Mouse (Mus musculus) stomach, embryonic 15.5 days (tissue): ENCODE measurements around the gene Arhgef28. TPM values are rescaled to one million over a fixed set of nuclear protein-coding genes. Genes with fewer than 3 reads are reported as not detected.

Experiments used
- ATAC-seq: fragments of 200-750 bp; cut with Nextera tagmentation; 2 replicates; pipeline ENCODE4 v1.8.0; 2017; ENCODE audit warnings: low read depth, moderate number of reproducible peaks, moderate TSS enrichment; ENCODE audit not compliant: insufficient read depth, low FRiP score
- H3K27ac ChIP-seq: fragments of 300-500 bp; sonication (generic); 2 replicates; pipeline ENCODE4 v1.5.1; 2015; ENCODE audit warnings: mild to moderate bottlenecking, inconsistent platforms
- H3K27me3 ChIP-seq: fragments of 300-500 bp; sonication (generic); replicated peaks from 2 replicates; pipeline ENCODE4 v1.6.1; 2015; ENCODE audit warnings: inconsistent platforms
- H3K36me3 ChIP-seq: fragments of 300-500 bp; sonication (generic); 2 replicates; pipeline ENCODE4 v1.6.1; 2015; ENCODE audit warnings: inconsistent platforms
- H3K4me1 ChIP-seq: fragments of 300-500 bp; sonication (generic); 2 replicates; pipeline ENCODE4 v1.6.1; 2015; ENCODE audit warnings: inconsistent platforms
- H3K4me2 ChIP-seq: fragments of 300-500 bp; sonication (generic); 2 replicates; pipeline ENCODE4 v1.6.1; 2015; ENCODE audit warnings: mild to moderate bottlenecking, inconsistent platforms
- H3K4me3 ChIP-seq: fragments of 300-500 bp; sonication (generic); replicated peaks from 2 replicates; pipeline ENCODE4 v1.5.1; 2015; ENCODE audit warnings: inconsistent platforms
- H3K9ac ChIP-seq: fragments of 300-500 bp; sonication (generic); 2 replicates; pipeline ENCODE4 v1.6.1; 2015; ENCODE audit warnings: inconsistent platforms
- H3K9me3 ChIP-seq: fragments of 300-500 bp; sonication (generic); 2 replicates; pipeline ENCODE4 v1.6.1; 2016; ENCODE audit warnings: inconsistent platforms
- WGBS: fragments of 180-500 bp; shearing (Covaris S2); methylation state at CpG from one replicate; pipeline ENCODE4 v1.1.7; 2015; 5-methylcytosine and 5-hydroxymethylcytosine counted together
- polyA plus RNA-seq: library from polyadenylated mRNA; unstranded; fragments of >200 nt; fragmentation: Nextera tagmentation; extraction: Ambion mirVana; gene quantifications from 2 replicates; pipeline ENCODE4 v1.2.1, GENCODE M21; 2015

The Arhgef28 gene
- polyA plus RNA-seq, 1 experiment from 2014 or later, result 23.7 TPM

DNA sequence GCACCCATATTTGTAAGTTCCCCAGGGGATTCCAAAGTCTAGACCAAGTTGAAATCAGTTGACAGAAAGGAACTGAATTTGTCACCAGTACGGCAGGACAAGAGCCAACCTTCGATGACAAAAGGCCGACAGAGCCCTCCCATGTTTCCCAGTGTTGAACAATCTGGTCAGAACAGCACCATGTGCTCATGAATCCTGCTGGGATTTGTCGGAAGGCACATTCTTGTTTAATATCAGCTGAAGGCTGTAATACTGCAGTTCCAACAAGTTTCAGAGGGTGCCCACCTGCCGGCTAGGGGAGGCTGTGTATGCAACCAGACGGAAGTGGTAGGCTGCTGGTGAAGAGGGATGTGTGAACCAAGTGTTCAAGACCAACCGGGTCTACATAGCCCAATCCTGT is 3.9 kb upstream of the Arhgef28 start:
- no peak overlapping the region for H3K4me3 ChIP-seq
- ATAC-seq, result no peak
- no peak overlapping the region for H3K9ac ChIP-seq
- H3K36me3 ChIP-seq, result no peaks in the 10 kb centered on the region
- no peak overlapping the region for H3K27ac ChIP-seq
- no peaks in the 10 kb centered on the region for H3K9me3 ChIP-seq
- no peaks in the 10 kb centered on the region for H3K27me3 ChIP-seq
- H3K4me2 ChIP-seq, result no peak overlapping the region
- H3K4me1 ChIP-seq, result peaks cover 6% of the 10 kb centered on the region; the same call in 1 of the 2 replicates
- 85% methylated on average over 7 of the region's 7 CpGs for WGBS

DNA sequence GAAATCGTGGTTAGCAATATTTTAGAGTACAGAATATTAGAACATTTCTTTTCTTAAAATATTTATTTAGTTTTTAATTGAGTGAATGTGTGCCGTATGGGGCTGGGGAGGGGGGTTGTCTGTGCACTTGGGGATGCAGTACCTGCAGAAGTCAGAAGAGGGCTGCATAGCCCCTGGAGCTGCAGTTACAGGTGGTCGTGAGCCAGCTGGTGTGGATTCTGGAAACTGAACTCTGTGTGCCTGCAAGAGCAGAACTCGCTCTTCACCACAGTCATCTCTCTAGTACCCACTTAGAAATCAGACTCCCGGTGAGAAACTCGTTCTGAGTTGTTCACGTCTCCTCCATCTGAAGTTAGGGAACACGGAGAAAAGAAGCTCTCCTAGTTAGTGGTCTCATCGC is 2.6 kb upstream of the Arhgef28 start:
- Histone ChIP-seq H3K27ac (no peak overlapping the region), H3K27me3 (no peaks in the 10 kb centered on the region), H3K4me3 (no peak overlapping the region), H3K9me3 (no peaks in the 10 kb centered on the region), H3K4me2 (no peak overlapping the region), H3K36me3 (no peaks in the 10 kb centered on the region), H3K4me1 (peaks cover 8% of the 10 kb centered on the region; the same call in 1 of the 2 replicates), H3K9ac (no peak overlapping the region)
- ATAC-seq, result no peak
- WGBS, result 36% methylated on average over 9 of the region's 9 CpGs

GRCm38 (mm10) chr13:98206546-98206870 is 269 bp upstream of the Arhgef28 start:
- H3K9me3 ChIP-seq, result no peaks in the 10 kb centered on the region
- no peak for ATAC-seq
- H3K4me2 ChIP-seq, result peak overlapping the region; percentile 93
- H3K4me1 ChIP-seq, result peaks cover 8% of the 10 kb centered on the region; the same call in 1 of the 2 replicates
- H3K27ac ChIP-seq, result peak overlapping the region; percentile 91
- H3K9ac ChIP-seq, result peak overlapping the region; percentile 54; the same call in 1 of the 2 replicates
- 2% methylated on average over 12 of the region's 13 CpGs for WGBS
- H3K27me3 ChIP-seq, result no peaks in the 10 kb centered on the region
- no peaks in the 10 kb centered on the region for H3K36me3 ChIP-seq
- H3K4me3 ChIP-seq, result peak overlapping the region; percentile 60

DNA sequence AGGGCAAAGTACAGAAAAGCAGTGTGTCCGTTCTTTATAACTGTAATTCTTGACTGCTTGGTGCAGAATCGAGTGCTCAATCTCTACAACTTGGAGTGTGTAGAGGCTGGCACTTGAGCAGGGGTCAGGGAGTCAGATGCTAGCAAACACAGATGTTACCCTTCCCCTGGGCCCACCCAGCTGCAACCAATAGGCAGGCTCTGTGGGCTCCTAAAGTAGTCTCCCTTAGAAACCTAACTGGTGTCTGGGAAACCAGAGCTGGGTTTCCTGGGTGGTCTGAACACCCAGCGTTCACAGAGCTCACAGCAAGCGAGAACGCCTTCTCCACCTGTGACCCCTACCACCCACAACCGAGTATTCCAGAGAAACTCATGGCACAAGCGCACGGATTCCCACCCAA is 1.1 kb downstream of the Arhgef28 start:
- no peaks in the 10 kb centered on the region for H3K27me3 ChIP-seq
- peak; percentile 19; the same call in 1 of the 2 replicates for ATAC-seq
- no peaks in the 10 kb centered on the region for H3K9me3 ChIP-seq
- WGBS, result 19% methylated on average over 8 of the region's 8 CpGs
- H3K4me3 ChIP-seq, result peak overlapping the region; percentile 60
- no peak overlapping the region for H3K9ac ChIP-seq
- peak overlapping the region; percentile 93 for H3K4me2 ChIP-seq
- peaks cover 8% of the 10 kb centered on the region; the same call in 1 of the 2 replicates for H3K4me1 ChIP-seq
- no peaks in the 10 kb centered on the region for H3K36me3 ChIP-seq
- peak overlapping the region; percentile 91 for H3K27ac ChIP-seq

DNA sequence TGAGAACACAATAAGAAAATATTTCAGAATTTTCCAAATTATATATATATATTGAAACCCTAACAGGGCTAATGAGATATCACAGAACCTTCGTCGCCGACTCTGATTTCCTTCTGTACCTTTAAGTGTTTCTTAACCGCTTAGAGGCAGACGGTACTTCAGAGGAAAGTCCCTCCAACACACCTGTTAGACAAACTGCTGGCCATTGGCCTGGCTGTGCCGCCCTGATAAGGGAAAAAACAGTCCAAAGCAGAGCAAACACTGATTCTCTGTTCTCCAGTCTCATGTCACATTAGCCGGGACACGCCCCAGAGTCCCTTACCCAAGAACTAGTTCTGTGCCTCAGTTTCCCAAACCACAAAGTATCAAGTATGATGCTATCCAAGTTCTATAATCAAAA is 1.9 kb downstream of the Arhgef28 start:
- Histone ChIP-seq H3K4me3 (no peak overlapping the region; the same call in 1 of the 2 replicates), H3K9ac (no peak overlapping the region), H3K4me1 (peaks cover 8% of the 10 kb centered on the region; the same call in 1 of the 2 replicates), H3K36me3 (no peaks in the 10 kb centered on the region), H3K4me2 (peak overlapping the region; percentile 93), H3K9me3 (no peaks in the 10 kb centered on the region), H3K27me3 (no peaks in the 10 kb centered on the region), H3K27ac (no peak overlapping the region)
- no peak for ATAC-seq
- WGBS, result 72% methylated on average over 8 of the region's 8 CpGs

DNA sequence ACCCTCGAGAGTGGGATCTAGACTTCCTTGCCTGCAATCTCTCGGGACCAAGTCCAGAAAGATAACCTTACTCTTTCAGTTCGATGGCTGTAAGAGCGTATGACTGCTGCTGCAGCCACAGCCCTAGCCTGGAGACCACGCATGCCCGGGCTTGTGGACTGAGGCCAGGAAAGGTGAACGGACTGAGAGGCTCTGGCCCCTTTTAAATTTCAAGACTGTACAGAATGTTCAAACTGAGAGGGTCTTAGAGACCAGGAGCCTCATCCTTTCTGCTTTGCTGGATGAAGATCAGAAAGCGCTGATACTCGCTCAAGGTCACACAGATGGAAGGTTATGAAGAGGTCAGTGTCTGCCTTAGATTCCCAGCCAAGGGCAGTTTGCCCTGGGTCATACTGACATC is 4.8 kb downstream of the Arhgef28 start:
- H3K36me3 ChIP-seq, result no peaks in the 10 kb centered on the region
- H3K4me2 ChIP-seq, result no peak overlapping the region
- H3K9me3 ChIP-seq, result no peaks in the 10 kb centered on the region
- H3K4me1 ChIP-seq, result peaks cover 8% of the 10 kb centered on the region; the same call in 1 of the 2 replicates
- no peak overlapping the region for H3K9ac ChIP-seq
- no peak overlapping the region for H3K4me3 ChIP-seq
- H3K27me3 ChIP-seq, result no peaks in the 10 kb centered on the region
- H3K27ac ChIP-seq, result 0 out of 2 replicates have a peak overlapping the region, but pooled peaks have one; percentile 4
- ATAC-seq, result no peak
- WGBS, result 49% methylated on average over 9 of the region's 9 CpGs

DNA sequence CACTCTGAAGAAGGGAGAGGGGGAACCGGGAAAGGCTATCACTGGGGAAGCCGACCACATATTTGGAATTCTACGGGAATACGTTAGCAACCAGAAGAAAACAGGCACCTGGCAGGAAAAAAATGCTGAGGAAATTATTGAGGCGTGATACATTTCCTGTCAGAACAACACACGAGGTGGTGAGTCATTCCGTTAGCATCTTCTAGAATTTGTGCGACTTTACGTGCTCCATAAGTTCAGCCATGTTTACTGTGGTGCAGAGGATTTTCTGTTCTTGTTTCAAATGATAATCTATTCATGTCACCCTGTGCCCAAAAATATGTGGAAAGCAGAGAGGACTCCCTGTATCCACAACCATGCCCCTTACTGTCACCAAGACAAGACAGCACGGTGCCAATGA is 13.6 kb downstream of the Arhgef28 start:
- no peaks in the 10 kb centered on the region for H3K9me3 ChIP-seq
- no peak overlapping the region for H3K4me2 ChIP-seq
- no peak overlapping the region; the same call in 1 of the 2 replicates for H3K27ac ChIP-seq
- H3K9ac ChIP-seq, result no peak overlapping the region
- H3K4me1 ChIP-seq, result no peaks in the 10 kb centered on the region
- H3K4me3 ChIP-seq, result no peak overlapping the region
- no peaks in the 10 kb centered on the region for H3K36me3 ChIP-seq
- no peak for ATAC-seq
- H3K27me3 ChIP-seq, result no peaks in the 10 kb centered on the region
- WGBS, result 57% methylated on average over 10 of the region's 10 CpGs

GRCm38 (mm10) chr13:98188500-98188899 is 17.7 kb downstream of the Arhgef28 start:
- H3K4me2 ChIP-seq, result no peak overlapping the region
- H3K4me3 ChIP-seq, result no peak overlapping the region
- WGBS, result 96% methylated on average over 2 of the region's 2 CpGs
- ATAC-seq, result no peak
- no peaks in the 10 kb centered on the region for H3K27me3 ChIP-seq
- H3K9me3 ChIP-seq, result no peaks in the 10 kb centered on the region
- no peaks in the 10 kb centered on the region for H3K36me3 ChIP-seq
- H3K27ac ChIP-seq, result no peak overlapping the region
- H3K4me1 ChIP-seq, result no peaks in the 10 kb centered on the region
- no peak overlapping the region for H3K9ac ChIP-seq

DNA sequence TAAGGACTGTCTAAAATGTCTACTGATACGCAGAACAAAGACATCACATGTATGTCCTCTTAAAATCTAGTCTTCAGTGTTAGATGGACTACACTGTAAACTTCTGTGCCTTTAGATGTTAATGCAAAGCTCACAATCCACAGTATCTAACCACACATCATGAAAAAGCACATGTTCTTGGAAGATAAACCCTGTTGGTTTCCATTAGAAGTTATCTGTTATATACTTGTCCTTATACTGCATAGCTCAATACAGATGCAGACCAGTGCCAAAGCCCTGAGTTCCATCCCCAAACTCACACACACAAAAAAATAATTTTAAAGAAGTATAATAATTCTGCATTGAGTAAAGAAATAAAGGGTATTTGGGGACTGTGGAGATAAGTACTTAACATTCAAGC is 18.3 kb downstream of the Arhgef28 start:
- H3K9ac ChIP-seq, result no peak overlapping the region
- ATAC-seq, result no peak
- no peaks in the 10 kb centered on the region for H3K36me3 ChIP-seq
- no peaks in the 10 kb centered on the region for H3K9me3 ChIP-seq
- H3K4me2 ChIP-seq, result no peak overlapping the region
- WGBS, result 93% methylated on average over 1 of the region's 1 CpGs
- no peaks in the 10 kb centered on the region for H3K4me1 ChIP-seq
- H3K4me3 ChIP-seq, result no peak overlapping the region
- H3K27ac ChIP-seq, result no peak overlapping the region
- no peaks in the 10 kb centered on the region for H3K27me3 ChIP-seq

GRCm38 (mm10) chr13:98186179-98186578 is 20.1 kb downstream of the Arhgef28 start:
- H3K27ac ChIP-seq, result no peak overlapping the region
- no peak overlapping the region for H3K4me3 ChIP-seq
- H3K9ac ChIP-seq, result no peak overlapping the region
- no peaks in the 10 kb centered on the region for H3K4me1 ChIP-seq
- no peak overlapping the region for H3K4me2 ChIP-seq
- H3K27me3 ChIP-seq, result no peaks in the 10 kb centered on the region
- WGBS, result 77% methylated on average over 5 of the region's 5 CpGs
- no peaks in the 10 kb centered on the region for H3K9me3 ChIP-seq
- no peak for ATAC-seq
- H3K36me3 ChIP-seq, result no peaks in the 10 kb centered on the region

- Histone ChIP-seq H3K27ac (no peak overlapping the region), H3K4me1 (no peaks in the 10 kb centered on the region), H3K4me3 (no peak overlapping the region), H3K9ac (no peak overlapping the region), H3K9me3 (no peaks in the 10 kb centered on the region), H3K36me3 (no peaks in the 10 kb centered on the region), H3K27me3 (no peaks in the 10 kb centered on the region), H3K4me2 (no peak overlapping the region)
- 53% methylated on average over 3 of the region's 3 CpGs for WGBS
- no peak for ATAC-seq
These were observed 21.6 kb downstream of the Arhgef28 start for GRCm38 (mm10) chr13:98184632-98185031.

- H3K9me3 ChIP-seq, result no peaks in the 10 kb centered on the region
- 77% methylated on average over 21 of the region's 21 CpGs for WGBS
- no peaks in the 10 kb centered on the region for H3K36me3 ChIP-seq
- no peak overlapping the region for H3K4me3 ChIP-seq
- H3K27me3 ChIP-seq, result no peaks in the 10 kb centered on the region
- peak; percentile 53; the same call in 1 of the 2 replicates for ATAC-seq
- H3K27ac ChIP-seq, result no peak overlapping the region
- no peak overlapping the region for H3K4me2 ChIP-seq
- no peak overlapping the region for H3K9ac ChIP-seq
- no peaks in the 10 kb centered on the region for H3K4me1 ChIP-seq
These were observed 22.9 kb downstream of the Arhgef28 start for GRCm38 (mm10) chr13:98183157-98183878.
